Mouse (Mus musculus) lung, adult 2 months (tissue): ENCODE measurements around the gene Nrap.

Experiments
- CTCF ChIP-seq: fragments of 200-500 bp; IDR thresholded peaks from 2 replicates; pipeline ENCODE4 v1.5.1; 2011; ENCODE audit warnings: mild to moderate bottlenecking, low read length, control low read depth; ENCODE audit not compliant: insufficient read depth
- POLR2A ChIP-seq: fragments of 200-500 bp; IDR thresholded peaks from 2 replicates; pipeline ENCODE4 v1.6.1; 2011; ENCODE audit warnings: low read depth, mild to moderate bottlenecking, control low read depth, low read length, borderline replicate concordance; ENCODE audit errors: extremely low read depth

DNA sequence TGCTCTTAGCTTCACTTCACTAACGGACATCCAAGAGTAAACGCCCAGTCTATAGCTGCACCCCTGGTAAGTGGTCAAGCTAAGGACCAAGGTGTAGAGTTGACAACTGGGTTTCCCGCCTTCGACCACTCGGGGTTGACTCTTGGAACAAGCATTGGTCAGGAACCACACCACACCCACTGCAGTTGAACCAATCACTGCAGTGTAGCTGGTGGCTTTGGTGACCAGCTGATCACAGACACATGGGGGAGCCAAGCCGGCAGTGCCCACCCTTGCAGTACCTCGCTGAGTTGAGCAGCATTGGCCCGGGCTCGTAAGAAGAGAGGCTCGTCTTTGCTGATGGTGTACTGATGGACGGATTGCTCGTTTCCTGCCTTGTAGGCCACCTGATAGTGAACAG, 34.6 kb downstream of the Nrap start:
- TF ChIP-seq POLR2A (no peak), CTCF (no peak)
